Mouse (Mus musculus) kidney, adult 2 months (tissue): ENCODE results near the gene Olfr1392.

Experiments used
- CTCF ChIP-seq: fragments of 200-500 bp; conservative IDR thresholded peaks from 2 replicates; pipeline ENCODE4 v1.5.1; 2011; ENCODE audit warnings: low read depth, mild to moderate bottlenecking, control low read depth, low read length, moderate library complexity, mixed read lengths; ENCODE audit not compliant: insufficient read depth, insufficient read length
- POLR2A ChIP-seq: fragments of 200-500 bp; IDR thresholded peaks from one replicate; pipeline ENCODE4 v1.6.1; 2011; ENCODE audit warnings: low read depth, low read length, control low read depth

- TF ChIP-seq CTCF (no peak), POLR2A (no peak)
Measured at GRCm38 (mm10) chr11:49240310-49240709, 44.8 kb upstream of the Olfr1392 start.
